Mouse (Mus musculus) MEL (cell line): Measurements from ENCODE around the gene Rbks. TPM values are rescaled to one million over a fixed set of nuclear protein-coding genes. Genes with fewer than 3 reads are reported as not detected.

ENCODE experiments used
- DNase-seq: peaks from one replicate; pipeline ENCODE4 v3.0.0; 2011; ENCODE audit warnings: low read depth, low spot score
- H3K27ac ChIP-seq: 2 replicates; pipeline ENCODE4 v1.5.1; 2012; ENCODE audit warnings: low read depth, mild to moderate bottlenecking, control low read depth, low read length, moderate library complexity; ENCODE audit not compliant: control insufficient read depth
- H3K27me3 ChIP-seq, 2 experiments: fragments of 150-350 bp in 1 of 2; sonication (generic) in 1 of 2; 2 replicates each; pipeline ENCODE4 v1.6.1; 2012; ENCODE audit warnings: low read length in 2 of 2, mild to moderate bottlenecking in 2 of 2, improper control_type of control experiment in 1 of 2, moderate library complexity in 1 of 2; ENCODE audit not compliant: insufficient read depth in 2 of 2, control insufficient read depth in 1 of 2
- H3K36me3 ChIP-seq, 2 experiments: 2 replicates each; pipeline ENCODE4 v1.6.1; 2012 to 2014; ENCODE audit warnings: low read length in 2 of 2, improper control_type of control experiment in 1 of 2, inconsistent platforms in 1 of 2, mild to moderate bottlenecking in 1 of 2; ENCODE audit not compliant: insufficient read depth in 2 of 2, control insufficient read depth in 1 of 2
- H3K4me1 ChIP-seq, 2 experiments: fragments of 150-350 bp in 1 of 2; sonication (generic) in 1 of 2; 2 replicates each; pipeline ENCODE4 v1.6.1; 2012; ENCODE audit warnings: low read length in 2 of 2, improper control_type of control experiment in 1 of 2, mild to moderate bottlenecking in 1 of 2; ENCODE audit not compliant: insufficient read depth in 2 of 2, control insufficient read depth in 1 of 2
- H3K4me3 ChIP-seq, 2 experiments: fragments of 150-350 bp in 1 of 2; sonication (generic) in 1 of 2; 2 replicates each; pipeline ENCODE4 v1.5.1; 2012; ENCODE audit warnings: low read depth in 2 of 2, low read length in 2 of 2, mild to moderate bottlenecking in 2 of 2, moderate library complexity in 2 of 2, control low read depth in 1 of 2, improper control_type of control experiment in 1 of 2; ENCODE audit not compliant: control insufficient read depth in 1 of 2, insufficient read depth in 1 of 2
- H3K79me2 ChIP-seq: 2 replicates; pipeline ENCODE4 v1.6.1; 2012; ENCODE audit warnings: mild to moderate bottlenecking, low read length, moderate library complexity; ENCODE audit not compliant: control insufficient read depth, poor library complexity, insufficient read depth
- H3K9ac ChIP-seq: 2 replicates; pipeline ENCODE4 v1.6.1; 2012; ENCODE audit warnings: low read depth, mild to moderate bottlenecking, control low read depth, low read length, moderate library complexity; ENCODE audit not compliant: control insufficient read depth, poor library complexity, severe bottlenecking
- H3K9me3 ChIP-seq: fragments of 150-350 bp; sonication (generic); replicated peaks from 2 replicates; pipeline ENCODE4 v1.6.1; 2012; ENCODE audit warnings: mild to moderate bottlenecking, low read length, improper control_type of control experiment, moderate library complexity; ENCODE audit not compliant: insufficient read depth
- CHD1 ChIP-seq: IDR thresholded peaks from 2 replicates; pipeline ENCODE4 v1.6.1; 2012; ENCODE audit warnings: low read depth, mild to moderate bottlenecking, inconsistent platforms, low read length, improper control_type of control experiment
- ELF1 ChIP-seq: IDR thresholded peaks from 2 replicates; pipeline ENCODE4 v1.6.1; 2014; ENCODE audit warnings: low read depth, mild to moderate bottlenecking, inconsistent platforms, low read length, improper control_type of control experiment, moderate library complexity
- EP300 ChIP-seq, 2 experiments: IDR thresholded peaks; 2 replicates each; pipeline ENCODE4 v1.6.1; 2011; ENCODE audit warnings: improper control_type of control experiment in 2 of 2, low read length in 2 of 2, low read depth in 1 of 2, mild to moderate bottlenecking in 1 of 2
- GATA1 ChIP-seq: IDR thresholded peaks from 2 replicates; pipeline ENCODE4 v1.6.1; 2011; ENCODE audit warnings: low read depth, low read length, improper control_type of control experiment
- HCFC1 ChIP-seq: IDR thresholded peaks from 2 replicates; pipeline ENCODE4 v1.6.1; 2012; ENCODE audit warnings: low read depth, mild to moderate bottlenecking, inconsistent platforms, low read length, improper control_type of control experiment, moderate library complexity
- MAFK ChIP-seq: IDR thresholded peaks from 2 replicates; pipeline ENCODE4 v1.6.1; 2011; ENCODE audit warnings: low read depth, mild to moderate bottlenecking, low read length, improper control_type of control experiment, borderline replicate concordance
- MAX ChIP-seq: IDR thresholded peaks from 2 replicates; pipeline ENCODE4 v1.6.1; 2011; ENCODE audit warnings: low read length, improper control_type of control experiment
- MAZ ChIP-seq: IDR thresholded peaks from 2 replicates; pipeline ENCODE4 v1.6.1; 2012; ENCODE audit warnings: low read depth, mild to moderate bottlenecking, inconsistent platforms, low read length, improper control_type of control experiment
- MXI1 ChIP-seq: IDR thresholded peaks from 2 replicates; pipeline ENCODE4 v1.6.1; 2011; ENCODE audit warnings: mild to moderate bottlenecking, low read depth, low read length, improper control_type of control experiment
- MYC ChIP-seq: IDR thresholded peaks from 2 replicates; pipeline ENCODE4 v1.6.1; 2011; ENCODE audit warnings: low read depth, mild to moderate bottlenecking, low read length, improper control_type of control experiment, moderate library complexity
- NRF1 ChIP-seq: IDR thresholded peaks from 2 replicates; pipeline ENCODE4 v1.6.1; 2014; ENCODE audit warnings: low read depth, mild to moderate bottlenecking, inconsistent platforms, low read length, improper control_type of control experiment, moderate library complexity; ENCODE audit not compliant: poor library complexity, insufficient read depth, severe bottlenecking
- POLR2A ChIP-seq, 2 experiments: IDR thresholded peaks; 2 replicates each; pipeline ENCODE4 v1.6.1; 2011 to 2012; ENCODE audit warnings: low read length in 2 of 2, mild to moderate bottlenecking in 2 of 2, control low read depth in 1 of 2, improper control_type of control experiment in 1 of 2, low read depth in 1 of 2, moderate library complexity in 1 of 2; ENCODE audit not compliant: control insufficient read depth in 1 of 2, insufficient read depth in 1 of 2, poor library complexity in 1 of 2
- POLR2AphosphoS2 ChIP-seq: IDR thresholded peaks from 2 replicates; pipeline ENCODE4 v1.6.1; 2011; ENCODE audit warnings: low read length, improper control_type of control experiment
- RAD21 ChIP-seq: IDR thresholded peaks from 2 replicates; pipeline ENCODE4 v1.6.1; 2011; ENCODE audit warnings: mild to moderate bottlenecking, low read depth, low read length, improper control_type of control experiment
- TBP ChIP-seq: IDR thresholded peaks from 2 replicates; pipeline ENCODE4 v1.8.0; 2011; ENCODE audit warnings: low read depth, low read length, improper control_type of control experiment
- USF2 ChIP-seq, 2 experiments: IDR thresholded peaks; 2 replicates each; pipeline ENCODE4 v1.6.1; 2011 to 2012; ENCODE audit warnings: improper control_type of control experiment in 2 of 2, low read length in 2 of 2, borderline replicate concordance in 1 of 2, inconsistent platforms in 1 of 2, low read depth in 1 of 2, mild to moderate bottlenecking in 1 of 2; ENCODE audit not compliant: insufficient read depth in 1 of 2
- ZKSCAN1 ChIP-seq: IDR thresholded peaks from 2 replicates; pipeline ENCODE4 v1.6.1; 2012; ENCODE audit warnings: low read depth, mild to moderate bottlenecking, inconsistent platforms, low read length, improper control_type of control experiment, moderate library complexity
- polyA plus RNA-seq, 2 experiments: library from polyadenylated mRNA; stranded (reverse) in 1 of 2; unstranded in 1 of 2; fragments of >175 nt in 1 of 2; fragments of >200 nt in 1 of 2; gene quantifications; 2 replicates each; pipeline versions ENCODE4 v1.2.1 to v1.2.4; 2012; ENCODE audit warnings: low replicate concordance in 2 of 2, low read depth in 1 of 2; ENCODE audit not compliant: insufficient read length in 2 of 2, insufficient read depth in 1 of 2, missing spikeins in 1 of 2
- total RNA-seq: library from RNA; depleted of rRNA; stranded (reverse); fragments of 300-350 nt; gene quantifications from 2 replicates; pipeline ENCODE4 v1.2.3, GENCODE M21; 2012

Rbks gene
- total and polyA plus RNA-seq, 3 experiments, result 34.3 to 47.4 TPM; not detected in 1

GRCm38 (mm10) chr5:31628555-31628954, 68.9 kb downstream of the Rbks start:
- DNase-seq, result no peak
- Histone ChIP-seq H3K36me3 (no peaks in the 10 kb centered on the region), H3K9me3 (no peaks in the 10 kb centered on the region), H3K4me3 (no peak overlapping the region), H3K9ac (no peak overlapping the region), H3K27me3 (no peaks in the 10 kb centered on the region), H3K4me1 (no peaks in the 10 kb centered on the region), H3K27ac (no peak overlapping the region), H3K79me2 (no peaks in the 10 kb centered on the region)
- no peak for TF ChIP-seq ZKSCAN1
- no peak for TF ChIP-seq CHD1
- TF ChIP-seq RAD21, result no peak
- TF ChIP-seq GATA1, result no peak
- no peak for TF ChIP-seq MYC
- TF ChIP-seq POLR2A (IDR thresholded peaks at IDR 0.05; ENCODE audit: control insufficient read depth in 1 of 2, insufficient read depth in 1 of 2, low read depth in 1 of 2, low read length in 2 of 2, poor library complexity in 1 of 2), result no peak
- TF ChIP-seq MAX, result no peak
- no peak for TF ChIP-seq MAZ
- no peak for TF ChIP-seq MAFK
- no peak for TF ChIP-seq TBP
- TF ChIP-seq USF2 (IDR thresholded peaks at IDR 0.05; ENCODE audit: borderline replicate concordance in 1 of 2, insufficient read depth in 1 of 2, low read depth in 1 of 2, low read length in 2 of 2), result no peak
- TF ChIP-seq EP300 (IDR thresholded peaks at IDR 0.05; ENCODE audit: low read depth in 1 of 2, low read length in 2 of 2), result no peak
- no peak for TF ChIP-seq HCFC1
- TF ChIP-seq POLR2AphosphoS2, result no peak
- no peak for TF ChIP-seq ELF1
- TF ChIP-seq NRF1, result no peak

GRCm38 (mm10) chr5:31627562-31628526, 69.6 kb downstream of the Rbks start:
- H3K9ac ChIP-seq, result no peak overlapping the region
- no peaks in the 10 kb centered on the region for H3K36me3 ChIP-seq
- no peak for DNase-seq
- no peaks in the 10 kb centered on the region for H3K4me1 ChIP-seq
- H3K9me3 ChIP-seq, result no peaks in the 10 kb centered on the region
- TF ChIP-seq MYC (no peak), MXI1 (no peak), RAD21 (no peak)
- TF ChIP-seq, all 39 proteins: peak for 0
- no peak overlapping the region for H3K4me3 ChIP-seq
- H3K27me3 ChIP-seq, result no peaks in the 10 kb centered on the region
- no peak overlapping the region for H3K27ac ChIP-seq
- H3K79me2 ChIP-seq, result no peaks in the 10 kb centered on the region
